Mouse (Mus musculus): ENCODE measurements around the gene Cnot9. TPM values are rescaled to one million over a fixed set of nuclear protein-coding genes. Genes with fewer than 3 reads are reported as not detected.

Cnot9 gene
- total and polyA plus RNA-seq, 3 experiments: 46.1 to 84.5 (median 70.5) TPM

GRCm38 (mm10) chr1:74544184-74544583 lies 38.3 kb downstream of the Cnot9 start, which contains the start of gene Usp37:
Gene Usp37, minus strand, starts transcription at chr1:74544284.
- H3K4me2 ChIP-seq (ENCODE audit: insufficient read depth, low read depth, poor library complexity, severe bottlenecking): no peak within 1 kb of the TSS
- H3K9me3 ChIP-seq (replicated peaks; ENCODE audit: low read length): no peaks in the 10 kb centered on the region
- no peak for TF ChIP-seq TBP (conservative IDR thresholded peaks at IDR 0.05; ENCODE audit: low read depth, low read length)
- no peak for TF ChIP-seq KAT2A (IDR thresholded peaks at IDR 0.05; ENCODE audit: insufficient replicate concordance, low read length)
- TF ChIP-seq IRF4 (IDR thresholded peaks at IDR 0.05; ENCODE audit: low read depth, low read length): no peak
- no peak for TF ChIP-seq HCFC1 (IDR thresholded peaks at IDR 0.05; ENCODE audit: low read depth, low read length)
- TF ChIP-seq EP300 (IDR thresholded peaks at IDR 0.05; ENCODE audit: low read length): no peak
- no peak for TF ChIP-seq UBTF (IDR thresholded peaks at IDR 0.05; ENCODE audit: low read depth, low read length)
- no peak for TF ChIP-seq GABPA (IDR thresholded peaks at IDR 0.05; ENCODE audit: insufficient replicate concordance, low read depth, low read length)
- TF ChIP-seq MYC (IDR thresholded peaks at IDR 0.05; ENCODE audit: low read depth, low read length): no peak
- TF ChIP-seq JUND (conservative IDR thresholded peaks at IDR 0.05; ENCODE audit: low read depth, low read length): no peak
- no peak for TF ChIP-seq JUN (IDR thresholded peaks at IDR 0.05; ENCODE audit: insufficient read depth, low read depth, low read length)
- no peak for TF ChIP-seq MXI1 (IDR thresholded peaks at IDR 0.05; ENCODE audit: low read depth, low read length)
- TF ChIP-seq ETS1 (conservative IDR thresholded peaks at IDR 0.05; ENCODE audit: low read depth, low read length): no peak
- no peak for TF ChIP-seq MAFK (IDR thresholded peaks at IDR 0.05; ENCODE audit: insufficient replicate concordance, low read length)
- TF ChIP-seq NRF1 (IDR thresholded peaks at IDR 0.05; ENCODE audit: low read depth, low read length): no peak
- no peak for TF ChIP-seq POLR2AphosphoS2 (IDR thresholded peaks at IDR 0.05; ENCODE audit: low read depth, low read length)
- no peak for TF ChIP-seq SMC3 (IDR thresholded peaks at IDR 0.05; ENCODE audit: low read depth, low read length)
- no peak for TF ChIP-seq ZC3H11A (IDR thresholded peaks at IDR 0.05; ENCODE audit: low read depth, low read length)
- H3K36me3 ChIP-seq (replicated peaks in 1 of 2; ENCODE audit: control insufficient read depth in 1 of 2, insufficient read depth in 1 of 2, low read length in 1 of 2): no peaks in the 10 kb centered on the region
- no peak within 1 kb of the TSS for H3K9ac ChIP-seq (ENCODE audit: insufficient read depth, low read depth)
- H3K4me3 ChIP-seq (replicated peaks in 1 of 3; ENCODE audit: low read depth in 2 of 3, low read length in 2 of 3, poor library complexity in 1 of 3): no peak within 1 kb of the TSS
- no peaks in the 10 kb centered on the region for H3K79me2 ChIP-seq (replicated peaks; ENCODE audit: control insufficient read depth, extremely low read depth, insufficient read depth, poor library complexity, severe bottlenecking)
- no peak for DNase-seq (ENCODE audit: extremely low read depth)
- in situ Hi-C loops (cut with MboI; ENCODE audit: low pct_ligation_motif_present, low pct_unique_long_range_greater_than_20kb, low sequenced_read_pairs): no loop called here
- dilution Hi-C loops (cut with MboI; ENCODE audit: extremely low pct_ligation_motif_present, extremely low pct_unique_long_range_greater_than_20kb, low sequenced_read_pairs): no loop called here
- no peaks in the 10 kb centered on the region for H3K4me1 ChIP-seq (ENCODE audit: control insufficient read depth in 1 of 2, insufficient read depth in 2 of 2)
- H3K27me3 ChIP-seq (replicated peaks): peaks cover 23% of the 10 kb centered on the region
- H3K27ac ChIP-seq (ENCODE audit: insufficient read depth, low read depth): no peak within 1 kb of the TSS

- peaks cover 0 to 13% of the 10 kb centered on the region in 2 experiments for H3K36me3 ChIP-seq (replicated peaks in 1 of 2; ENCODE audit: control insufficient read depth in 1 of 2, insufficient read depth in 1 of 2, low read length in 1 of 2)
- no peak overlapping the region for H3K27ac ChIP-seq (ENCODE audit: insufficient read depth, low read depth)
- no peak overlapping the region for H3K4me3 ChIP-seq (replicated peaks in 1 of 3; ENCODE audit: low read depth in 2 of 3, low read length in 2 of 3, poor library complexity in 1 of 3)
- H3K4me1 ChIP-seq (ENCODE audit: control insufficient read depth in 1 of 2, insufficient read depth in 2 of 2): 0 out of 4 replicates have a peak, but pooled peaks cover 0 to 3% of the 10 kb centered on the region in 2 experiments
- no peak overlapping the region for H3K9ac ChIP-seq (ENCODE audit: insufficient read depth, low read depth)
- no peaks in the 10 kb centered on the region for H3K27me3 ChIP-seq (replicated peaks)
- H3K79me2 ChIP-seq (replicated peaks; ENCODE audit: control insufficient read depth, extremely low read depth, insufficient read depth, poor library complexity, severe bottlenecking): no peaks in the 10 kb centered on the region
- H3K4me2 ChIP-seq (ENCODE audit: insufficient read depth, low read depth, poor library complexity, severe bottlenecking): no peak overlapping the region
- in situ Hi-C loops (cut with MboI; ENCODE audit: low pct_ligation_motif_present, low pct_unique_long_range_greater_than_20kb, low sequenced_read_pairs) (no loop called here), dilution Hi-C loops (cut with MboI; ENCODE audit: extremely low pct_ligation_motif_present, extremely low pct_unique_long_range_greater_than_20kb, low sequenced_read_pairs) (no loop called here)
- no peak for TF ChIP-seq PAX5 (IDR thresholded peaks at IDR 0.05; ENCODE audit: low read length)
- no peak for TF ChIP-seq SMC3 (IDR thresholded peaks at IDR 0.05; ENCODE audit: low read depth, low read length)
- no peak for TF ChIP-seq E2F4 (IDR thresholded peaks at IDR 0.05; ENCODE audit: insufficient replicate concordance, low read depth, low read length)
- TF ChIP-seq NRF1 (IDR thresholded peaks at IDR 0.05; ENCODE audit: low read depth, low read length): no peak
- no peak for TF ChIP-seq EP300 (IDR thresholded peaks at IDR 0.05; ENCODE audit: low read length)
- TF ChIP-seq UBTF (IDR thresholded peaks at IDR 0.05; ENCODE audit: low read depth, low read length): no peak
- TF ChIP-seq TCF12 (IDR thresholded peaks at IDR 0.05; ENCODE audit: low read depth, low read length): no peak
- no peak for TF ChIP-seq ZMIZ1 (IDR thresholded peaks at IDR 0.05; ENCODE audit: low read depth, low read length)
- TF ChIP-seq CHD2 (IDR thresholded peaks at IDR 0.05; ENCODE audit: low read length): no peak
- no peak for TF ChIP-seq MYC (IDR thresholded peaks at IDR 0.05; ENCODE audit: low read depth, low read length)
- no peak for DNase-seq (ENCODE audit: extremely low read depth)
- no peaks in the 10 kb centered on the region for H3K9me3 ChIP-seq (replicated peaks; ENCODE audit: low read length)
Observed at GRCm38 (mm10) chr1:74559061-74559460, 53.2 kb downstream of the Cnot9 start.

All from CH12.LX (cell line).